Mouse (Mus musculus): ENCODE data around the gene Leprot. TPM values are rescaled to one million over a fixed set of nuclear protein-coding genes. Genes with fewer than 3 reads are reported as not detected.

Gene Leprot
- polyA plus RNA-seq (2012; ENCODE audit: insufficient read depth, insufficient read length, low replicate concordance, missing spikeins): not detected in 2 replicates

DNA sequence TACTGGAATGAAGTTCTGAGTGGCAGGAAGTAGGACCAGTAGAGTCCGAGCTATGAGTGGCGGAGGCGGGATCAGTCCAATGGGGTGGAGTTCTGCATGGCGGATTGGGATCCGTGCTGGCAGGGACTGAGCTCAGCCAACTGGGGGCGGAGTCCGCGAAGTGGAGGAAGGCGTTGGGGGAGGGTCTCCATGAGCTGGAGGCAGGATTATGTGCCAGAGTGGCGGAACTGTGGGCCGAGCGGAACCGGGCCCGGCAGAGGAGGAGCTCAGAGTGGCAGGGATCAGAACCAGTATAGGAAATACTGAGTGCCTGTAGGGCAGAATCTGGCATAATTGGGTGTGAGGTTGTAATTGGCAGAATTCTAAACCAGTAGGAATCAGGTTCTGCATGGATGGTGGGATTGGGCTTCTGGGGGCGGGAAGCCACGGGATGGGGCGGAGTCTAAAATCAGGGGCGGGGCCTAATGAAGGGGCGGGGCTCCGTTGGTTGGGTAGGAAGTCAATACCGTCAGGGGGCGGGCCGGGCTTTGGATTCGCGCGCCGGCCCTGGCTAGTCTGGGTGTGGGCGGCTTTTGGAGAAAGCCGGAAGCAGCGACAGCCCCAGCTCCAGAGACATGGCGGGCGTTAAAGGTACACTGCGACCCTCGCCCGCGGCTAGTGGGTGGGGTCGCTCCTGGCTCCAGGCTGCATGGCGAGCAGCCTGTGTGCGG, at the start of gene Leprot:
TSS of gene Leprot (plus strand) at position 523 of the 710 bp plus-strand sequence.
- peak within 1 kb of the TSS; percentile 96 for H3K4me3 ChIP-seq (ENCODE audit: insufficient read depth, low read depth, low read length)
- TF ChIP-seq CTCF (IDR thresholded peaks at IDR 0.05; ENCODE audit: insufficient read depth, low read depth, low read length) (no peak), POLR2A (IDR thresholded peaks at IDR 0.05; ENCODE audit: insufficient read depth, low read depth, low read length) (peak; percentile 65)
- 1% methylated on average over 39 of the region's 39 CpGs for WGBS
- peaks cover 5% of the 10 kb centered on the region; the same call in 1 of the 2 replicates for H3K4me1 ChIP-seq (ENCODE audit: control insufficient read depth, insufficient read depth, low read length)
- H3K27ac ChIP-seq (ENCODE audit: insufficient read depth, low read depth, low read length): peak within 1 kb of the TSS; percentile 94

DNA sequence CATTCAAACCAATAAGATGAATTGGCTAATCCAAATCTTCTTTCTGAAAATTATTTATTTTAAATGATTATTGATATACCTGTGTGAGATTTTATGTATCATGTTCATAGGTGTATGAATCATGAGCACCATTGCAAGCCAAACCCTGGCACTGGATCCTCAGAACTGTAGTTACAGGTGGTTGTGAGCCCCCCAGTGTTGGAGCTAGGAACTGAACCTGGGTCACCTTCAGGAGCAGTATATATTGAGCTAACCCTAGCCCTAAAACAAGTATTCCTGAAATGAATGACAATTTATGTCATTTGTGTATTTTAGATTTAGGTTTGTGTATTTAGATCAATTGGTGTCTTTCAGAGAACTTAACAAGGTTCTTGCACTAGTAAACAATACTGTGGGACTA, 45.8 kb upstream of the Leprot start:
- no peak for TF ChIP-seq POLR2A (IDR thresholded peaks at IDR 0.05; ENCODE audit: insufficient read depth, low read depth, low read length)
- no peak for TF ChIP-seq CTCF (IDR thresholded peaks at IDR 0.05; ENCODE audit: insufficient read depth, low read depth, low read length)
- Histone ChIP-seq H3K4me3 (ENCODE audit: insufficient read depth, low read depth, low read length) (no peak overlapping the region), H3K27ac (ENCODE audit: insufficient read depth, low read depth, low read length) (no peak overlapping the region), H3K4me1 (ENCODE audit: control insufficient read depth, insufficient read depth, low read length) (no peaks in the 10 kb centered on the region)

DNA sequence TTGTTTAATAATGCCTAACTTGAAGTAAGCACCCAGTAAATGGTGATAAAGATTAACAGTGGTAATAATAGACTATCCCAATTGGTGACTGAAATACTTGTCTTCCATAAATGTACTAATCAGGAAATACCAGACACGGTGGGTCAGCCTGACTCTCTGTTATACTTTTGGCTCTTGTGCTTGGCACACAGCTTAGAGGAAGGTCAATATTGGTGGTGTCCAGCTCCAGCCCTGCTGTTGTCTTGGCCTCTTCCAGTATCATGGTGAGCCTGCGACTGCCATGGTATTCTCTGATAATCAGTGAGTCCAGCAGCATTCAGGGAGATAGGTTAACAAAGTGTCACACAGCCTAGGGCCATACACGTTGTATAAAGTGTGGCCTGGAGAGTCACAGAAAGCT, 43.9 kb upstream of the Leprot start:
- no peak overlapping the region for H3K27ac ChIP-seq (ENCODE audit: insufficient read depth, low read depth, low read length)
- no peak overlapping the region for H3K4me3 ChIP-seq (ENCODE audit: insufficient read depth, low read depth, low read length)
- WGBS: 33% methylated on average over 3 of the region's 3 CpGs
- TF ChIP-seq POLR2A (IDR thresholded peaks at IDR 0.05; ENCODE audit: insufficient read depth, low read depth, low read length): no peak
- TF ChIP-seq CTCF (IDR thresholded peaks at IDR 0.05; ENCODE audit: insufficient read depth, low read depth, low read length): no peak
- H3K4me1 ChIP-seq (ENCODE audit: control insufficient read depth, insufficient read depth, low read length): 0 out of 2 replicates have a peak, but pooled peaks cover 2% of the 10 kb centered on the region

DNA sequence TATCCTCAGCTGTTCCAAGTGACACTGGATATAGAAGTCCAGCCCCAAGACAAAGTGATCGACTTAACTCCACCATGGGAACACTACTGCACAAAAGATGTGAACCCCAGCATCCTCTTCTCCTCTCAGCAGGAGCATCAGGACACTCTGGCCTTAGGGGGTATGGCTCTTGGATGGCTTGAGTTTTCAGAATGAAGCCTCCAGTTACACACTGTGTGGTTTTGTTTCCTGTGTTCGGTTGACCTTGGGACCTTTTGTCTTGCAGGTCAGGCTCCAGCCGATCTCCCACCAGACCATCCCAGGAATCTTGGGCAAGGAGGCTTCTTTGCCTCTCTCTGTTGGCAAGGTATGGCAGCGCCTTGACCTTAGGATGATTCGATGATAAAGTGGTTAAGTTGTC, 31.0 kb upstream of the Leprot start:
- no peak for TF ChIP-seq POLR2A (IDR thresholded peaks at IDR 0.05; ENCODE audit: insufficient read depth, low read depth, low read length)
- no peak for TF ChIP-seq CTCF (IDR thresholded peaks at IDR 0.05; ENCODE audit: insufficient read depth, low read depth, low read length)
- Histone ChIP-seq H3K27ac (ENCODE audit: insufficient read depth, low read depth, low read length) (no peak overlapping the region), H3K4me3 (ENCODE audit: insufficient read depth, low read depth, low read length) (no peak overlapping the region), H3K4me1 (ENCODE audit: control insufficient read depth, insufficient read depth, low read length) (no peaks in the 10 kb centered on the region; the same call in 1 of the 2 replicates)
- WGBS: 89% methylated on average over 5 of the region's 5 CpGs

DNA sequence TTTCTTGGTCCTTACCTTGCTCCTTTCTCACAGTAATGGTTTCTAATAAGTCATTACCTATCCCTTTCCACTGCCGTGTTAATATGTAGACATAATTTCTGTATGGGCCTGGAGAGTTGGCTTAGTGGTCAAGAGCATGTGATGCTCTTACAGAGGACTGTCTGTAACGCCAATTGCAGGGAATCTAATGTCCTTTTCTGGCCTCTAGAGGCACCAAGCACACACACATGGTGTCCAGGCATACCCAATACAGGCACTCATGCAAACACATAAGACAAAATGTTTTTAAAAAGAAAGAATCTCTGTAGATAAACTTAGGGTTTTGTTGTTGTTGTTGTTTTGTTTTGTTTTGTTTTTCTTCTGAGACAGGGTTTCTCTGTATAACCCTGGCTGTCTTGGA, 29.8 kb upstream of the Leprot start:
- Histone ChIP-seq H3K4me3 (ENCODE audit: insufficient read depth, low read depth, low read length) (no peak overlapping the region), H3K27ac (ENCODE audit: insufficient read depth, low read depth, low read length) (no peak overlapping the region), H3K4me1 (ENCODE audit: control insufficient read depth, insufficient read depth, low read length) (no peaks in the 10 kb centered on the region; the same call in 1 of the 2 replicates)
- TF ChIP-seq POLR2A (IDR thresholded peaks at IDR 0.05; ENCODE audit: insufficient read depth, low read depth, low read length): no peak
- no peak for TF ChIP-seq CTCF (IDR thresholded peaks at IDR 0.05; ENCODE audit: insufficient read depth, low read depth, low read length)
- 86% methylated on average over 2 of the region's 2 CpGs for WGBS

DNA sequence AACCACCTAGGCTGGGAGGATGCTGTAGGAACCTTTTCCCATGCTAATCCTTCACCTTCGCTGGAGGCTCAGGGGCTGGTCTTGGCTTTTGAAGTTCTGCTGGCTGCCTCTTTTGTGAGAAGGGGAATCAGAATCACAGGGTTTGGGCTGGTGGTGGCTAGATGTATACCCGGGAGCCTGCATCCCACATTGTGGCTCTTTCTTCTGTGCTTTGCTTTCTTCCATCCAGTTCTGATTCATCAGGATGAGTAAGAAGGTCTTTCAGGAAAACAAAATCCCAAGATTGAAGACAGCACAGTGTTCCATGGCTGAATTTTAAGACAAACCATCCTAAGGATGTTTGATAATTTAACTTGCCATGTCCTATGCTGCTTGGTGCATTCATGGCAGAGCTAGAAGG, 27.3 kb upstream of the Leprot start:
- 77% methylated on average over 2 of the region's 2 CpGs for whole genome bisulfite sequencing
- no peak for TF ChIP-seq POLR2A (IDR thresholded peaks at IDR 0.05; ENCODE audit: insufficient read depth, low read depth, low read length)
- TF ChIP-seq CTCF (IDR thresholded peaks at IDR 0.05; ENCODE audit: insufficient read depth, low read depth, low read length): no peak
- Histone ChIP-seq H3K4me3 (ENCODE audit: insufficient read depth, low read depth, low read length) (no peak overlapping the region), H3K4me1 (ENCODE audit: control insufficient read depth, insufficient read depth, low read length) (no peaks in the 10 kb centered on the region; the same call in 1 of the 2 replicates), H3K27ac (ENCODE audit: insufficient read depth, low read depth, low read length) (no peak overlapping the region; the same call in 1 of the 2 replicates)

DNA sequence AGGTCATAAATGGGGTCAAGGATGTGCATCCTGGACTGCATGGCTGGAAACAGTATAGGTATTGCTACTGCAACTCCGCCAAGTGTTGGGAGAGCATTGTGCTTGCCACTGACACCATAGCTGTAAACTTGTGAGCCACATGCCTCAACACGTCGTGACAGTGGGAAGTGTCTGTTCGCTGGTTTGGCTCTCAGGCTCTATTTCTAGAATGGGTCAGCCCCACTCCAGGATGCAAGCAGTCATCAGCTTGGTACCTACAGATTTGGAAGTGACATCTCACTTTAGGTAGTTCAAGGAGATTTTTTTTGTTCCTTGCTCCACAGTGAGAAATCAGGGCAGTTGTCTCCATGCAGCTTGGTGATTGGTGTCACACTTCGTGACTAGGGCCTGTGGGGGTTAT, 26.3 kb upstream of the Leprot start:
- no peak for TF ChIP-seq POLR2A (IDR thresholded peaks at IDR 0.05; ENCODE audit: insufficient read depth, low read depth, low read length)
- TF ChIP-seq CTCF (IDR thresholded peaks at IDR 0.05; ENCODE audit: insufficient read depth, low read depth, low read length): no peak
- no peak overlapping the region for H3K4me3 ChIP-seq (ENCODE audit: insufficient read depth, low read depth, low read length)
- no peaks in the 10 kb centered on the region; the same call in 1 of the 2 replicates for H3K4me1 ChIP-seq (ENCODE audit: control insufficient read depth, insufficient read depth, low read length)
- WGBS: 92% methylated on average over 5 of the region's 5 CpGs
- no peak overlapping the region for H3K27ac ChIP-seq (ENCODE audit: insufficient read depth, low read depth, low read length)

DNA sequence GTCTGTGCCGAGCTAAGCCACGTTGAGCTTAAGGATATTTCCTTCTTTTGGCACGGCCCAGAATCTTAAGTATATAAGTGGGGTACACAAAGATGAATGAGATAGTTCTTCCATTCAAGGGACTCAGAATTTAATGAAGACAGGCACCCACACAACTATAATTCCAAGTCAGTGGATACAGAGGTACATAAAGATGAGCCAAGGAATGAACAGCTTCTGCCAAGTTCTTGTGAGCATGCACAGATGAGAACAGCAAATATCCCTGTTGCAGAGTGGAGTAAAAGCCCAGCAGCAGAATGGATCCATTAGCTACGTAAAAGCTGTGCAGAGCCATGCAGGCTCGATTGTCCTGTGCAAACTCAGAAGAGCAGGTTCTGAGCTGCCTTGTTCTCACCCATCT, 22.2 kb upstream of the Leprot start:
- no peak overlapping the region for H3K4me3 ChIP-seq (ENCODE audit: insufficient read depth, low read depth, low read length)
- WGBS: 89% methylated on average over 5 of the region's 5 CpGs
- TF ChIP-seq POLR2A (IDR thresholded peaks at IDR 0.05; ENCODE audit: insufficient read depth, low read depth, low read length) (no peak), CTCF (IDR thresholded peaks at IDR 0.05; ENCODE audit: insufficient read depth, low read depth, low read length) (no peak)
- H3K4me1 ChIP-seq (ENCODE audit: control insufficient read depth, insufficient read depth, low read length): no peaks in the 10 kb centered on the region
- no peak overlapping the region for H3K27ac ChIP-seq (ENCODE audit: insufficient read depth, low read depth, low read length)

DNA sequence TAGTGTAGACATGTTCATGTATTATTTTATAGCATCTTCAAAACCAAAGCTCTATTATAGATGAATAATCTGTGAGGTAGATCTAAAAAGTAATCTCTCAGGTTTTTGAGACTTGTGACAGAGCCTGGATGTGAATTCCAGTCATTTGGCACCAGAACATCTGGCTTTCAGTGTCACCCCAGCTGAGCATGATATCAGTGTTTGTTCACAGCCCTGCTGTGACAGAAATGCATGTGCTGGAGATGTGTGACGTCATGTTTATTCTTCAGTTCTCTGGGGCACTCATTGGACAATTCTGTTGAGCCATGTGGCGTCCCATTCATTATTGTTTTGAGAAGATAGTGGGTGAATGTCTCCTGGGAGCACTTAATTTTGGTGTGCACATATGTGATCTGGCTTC, 11.9 kb upstream of the Leprot start:
- TF ChIP-seq POLR2A (IDR thresholded peaks at IDR 0.05; ENCODE audit: insufficient read depth, low read depth, low read length) (no peak), CTCF (IDR thresholded peaks at IDR 0.05; ENCODE audit: insufficient read depth, low read depth, low read length) (no peak)
- WGBS: 71% methylated on average over 2 of the region's 2 CpGs
- no peak overlapping the region for H3K27ac ChIP-seq (ENCODE audit: insufficient read depth, low read depth, low read length)

More for the DNA sequence above, 11.9 kb upstream of the Leprot start:
- H3K4me3 ChIP-seq (ENCODE audit: insufficient read depth, low read depth, low read length): no peak overlapping the region
- no peaks in the 10 kb centered on the region for H3K4me1 ChIP-seq (ENCODE audit: control insufficient read depth, insufficient read depth, low read length)

Measured in olfactory bulb, adult 2 months (tissue).